Mouse (Mus musculus) forebrain, embryonic 14.5 days (tissue): ENCODE measurements around the gene Poc1b. TPM values are rescaled to one million over a fixed set of nuclear protein-coding genes. Genes with fewer than 3 reads are reported as not detected.

Source experiments
- ATAC-seq: fragments of 200-750 bp; cut with Nextera tagmentation; 2 replicates; pipeline ENCODE4 v1.8.0; 2017; ENCODE audit warnings: mild to moderate bottlenecking, moderate library complexity
- DNase-seq: peaks from one replicate; pipeline ENCODE4 v3.0.0-alpha.2; 2015; ENCODE audit warnings: low spot score
- H3K27ac ChIP-seq: fragments of 300-500 bp; sonication (generic); 2 replicates; pipeline ENCODE4 v1.5.1; 2014; ENCODE audit warnings: low read depth, mild to moderate bottlenecking, control low read depth, low read length, moderate library complexity
- H3K27me3 ChIP-seq: fragments of 300-500 bp; sonication (generic); replicated peaks from 2 replicates; pipeline ENCODE4 v1.6.1; 2014; ENCODE audit warnings: low read length, control low read depth, mixed read lengths; ENCODE audit not compliant: control insufficient read depth, insufficient read depth
- H3K36me3 ChIP-seq: fragments of 300-500 bp; sonication (generic); 2 replicates; pipeline ENCODE4 v1.6.1; 2014; ENCODE audit warnings: low read length, control low read depth; ENCODE audit not compliant: control insufficient read depth, insufficient read depth
- H3K4me1 ChIP-seq: fragments of 300-500 bp; sonication (generic); 2 replicates; pipeline ENCODE4 v1.6.1; 2014; ENCODE audit warnings: antibody characterized with exemption, low read length, control low read depth; ENCODE audit not compliant: control insufficient read depth, insufficient read depth
- H3K4me2 ChIP-seq: fragments of 300-500 bp; sonication (generic); 2 replicates; pipeline ENCODE4 v1.6.1; 2014; ENCODE audit warnings: mild to moderate bottlenecking, control low read depth, low read length
- H3K4me3 ChIP-seq: fragments of 300-500 bp; sonication (generic); 2 replicates; pipeline ENCODE4 v1.5.1; 2014; ENCODE audit warnings: low read depth, low read length, control low read depth
- H3K9ac ChIP-seq: fragments of 300-500 bp; sonication (generic); 2 replicates; pipeline ENCODE4 v1.6.1; 2014; ENCODE audit warnings: mild to moderate bottlenecking, low read length, control low read depth, moderate library complexity
- H3K9me3 ChIP-seq: fragments of 300-500 bp; sonication (generic); replicated peaks from 2 replicates; pipeline ENCODE4 v1.6.1; 2016; ENCODE audit warnings: low read length, control low read depth, mixed read lengths; ENCODE audit not compliant: control insufficient read depth
- WGBS: fragments of 180-500 bp; shearing (Covaris S2); extraction: QIAGEN DNeasy Blood & Tissue Kit; methylation state at CpG from one replicate; pipeline ENCODE4 v1.1.7; 2014; 5-methylcytosine and 5-hydroxymethylcytosine counted together
- polyA plus RNA-seq: library from polyadenylated mRNA; unstranded; fragments of >200 nt; fragmentation: Nextera tagmentation; extraction: Ambion mirVana; gene quantifications from 2 replicates; pipeline ENCODE4 v1.2.1, GENCODE M21; 2014

Gene Poc1b
- polyA plus RNA-seq, 1 experiment from 2014 or later: 20.8 TPM

GRCm38 (mm10) chr10:99200944-99201343 is 94.1 kb downstream of the Poc1b start:
- no peak overlapping the region for H3K27ac ChIP-seq
- DNase-seq: no peak

GRCm38 (mm10) chr10:99201786-99202185 is 95.0 kb downstream of the Poc1b start:
- Histone ChIP-seq H3K27ac (no peak overlapping the region), H3K4me3 (no peak overlapping the region), H3K27me3 (no peaks in the 10 kb centered on the region), H3K4me2 (no peak overlapping the region), H3K9ac (no peak overlapping the region), H3K9me3 (no peaks in the 10 kb centered on the region), H3K4me1 (peaks cover 20% of the 10 kb centered on the region), H3K36me3 (no peaks in the 10 kb centered on the region)
- DNase-seq (peak; percentile 76), ATAC-seq (no peak)
- 5% methylated on average over 1 of the region's 1 CpGs for WGBS

More at GRCm38 (mm10) chr10:99200944-99201343, 94.1 kb downstream of the Poc1b start:
- Histone ChIP-seq H3K4me3 (no peak overlapping the region), H3K9ac (no peak overlapping the region), H3K9me3 (no peaks in the 10 kb centered on the region), H3K4me2 (no peak overlapping the region), H3K4me1 (peaks cover 20% of the 10 kb centered on the region), H3K27me3 (no peaks in the 10 kb centered on the region), H3K36me3 (0 out of 2 replicates have a peak, but pooled peaks cover 1% of the 10 kb centered on the region)
- WGBS: 74% methylated on average over 5 of the region's 5 CpGs
- ATAC-seq: no peak

- ATAC-seq (no peak), DNase-seq (no peak)
- WGBS: 54% methylated on average over 8 of the region's 8 CpGs
- H3K27ac ChIP-seq: no peak overlapping the region
- peaks cover 16% of the 10 kb centered on the region for H3K4me1 ChIP-seq
- H3K4me3 ChIP-seq: no peak overlapping the region
- H3K9me3 ChIP-seq: no peaks in the 10 kb centered on the region
- H3K4me2 ChIP-seq: no peak overlapping the region
- H3K9ac ChIP-seq: no peak overlapping the region
- H3K27me3 ChIP-seq: no peaks in the 10 kb centered on the region
- no peaks in the 10 kb centered on the region for H3K36me3 ChIP-seq
Observed at GRCm38 (mm10) chr10:99202363-99202762, 95.5 kb downstream of the Poc1b start.

GRCm38 (mm10) chr10:99203163-99203562 is 96.3 kb downstream of the Poc1b start:
- WGBS: 53% methylated on average over 5 of the region's 5 CpGs
- Histone ChIP-seq H3K36me3 (no peaks in the 10 kb centered on the region), H3K9ac (no peak overlapping the region; the same call in 1 of the 2 replicates), H3K27ac (no peak overlapping the region), H3K9me3 (no peaks in the 10 kb centered on the region), H3K4me1 (peaks cover 16% of the 10 kb centered on the region), H3K4me3 (no peak overlapping the region), H3K27me3 (no peaks in the 10 kb centered on the region), H3K4me2 (peak overlapping the region; percentile 51)
- ATAC-seq: no peak
- DNase-seq: no peak

- Histone ChIP-seq H3K4me2 (peak overlapping the region; percentile 51), H3K27me3 (no peaks in the 10 kb centered on the region), H3K9me3 (no peaks in the 10 kb centered on the region), H3K36me3 (no peaks in the 10 kb centered on the region), H3K27ac (peak overlapping the region; percentile 27; the same call in 1 of the 2 replicates), H3K4me1 (peaks cover 16% of the 10 kb centered on the region), H3K4me3 (peak overlapping the region; percentile 23), H3K9ac (peak overlapping the region; percentile 46)
- DNase-seq: peak; percentile 39
- peak; percentile 52 for ATAC-seq
- 4% methylated on average over 29 of the region's 29 CpGs for WGBS
Observed at GRCm38 (mm10) chr10:99203577-99204487, 97.0 kb downstream of the Poc1b start.

- H3K36me3 ChIP-seq: no peaks in the 10 kb centered on the region
- no peak overlapping the region; the same call in 1 of the 2 replicates for H3K27ac ChIP-seq
- H3K4me3 ChIP-seq: no peak overlapping the region
- ATAC-seq (peak; percentile 30; the same call in 1 of the 2 replicates), DNase-seq (peak; percentile 18)
- H3K9ac ChIP-seq: 0 out of 2 replicates have a peak overlapping the region, but pooled peaks have one; percentile 21
- H3K27me3 ChIP-seq: no peaks in the 10 kb centered on the region
- peak overlapping the region; percentile 51 for H3K4me2 ChIP-seq
- 6% methylated on average over 11 of the region's 11 CpGs for WGBS
- no peaks in the 10 kb centered on the region for H3K9me3 ChIP-seq
- H3K4me1 ChIP-seq: peaks cover 16% of the 10 kb centered on the region
Observed at GRCm38 (mm10) chr10:99204553-99204952, 97.7 kb downstream of the Poc1b start.

GRCm38 (mm10) chr10:99207121-99207520 is 100.3 kb downstream of the Poc1b start:
- no peaks in the 10 kb centered on the region for H3K9me3 ChIP-seq
- H3K4me2 ChIP-seq: no peak overlapping the region
- H3K27ac ChIP-seq: no peak overlapping the region
- H3K36me3 ChIP-seq: no peaks in the 10 kb centered on the region
- 40% methylated on average over 2 of the region's 2 CpGs for WGBS
- no peak overlapping the region for H3K9ac ChIP-seq
- no peak for DNase-seq
- no peak overlapping the region for H3K4me3 ChIP-seq
- no peaks in the 10 kb centered on the region for H3K27me3 ChIP-seq
- peaks cover 10% of the 10 kb centered on the region for H3K4me1 ChIP-seq
- ATAC-seq: no peak

GRCm38 (mm10) chr10:99209146-99209800 is 102.4 kb downstream of the Poc1b start:
- no peak overlapping the region for H3K4me3 ChIP-seq
- H3K9me3 ChIP-seq: no peaks in the 10 kb centered on the region
- no peak overlapping the region for H3K9ac ChIP-seq
- H3K27ac ChIP-seq: no peak overlapping the region
- ATAC-seq (no peak), DNase-seq (no peak)
- H3K4me1 ChIP-seq: peaks cover 3% of the 10 kb centered on the region
- 86% methylated on average over 13 of the region's 13 CpGs for WGBS
- H3K27me3 ChIP-seq: no peaks in the 10 kb centered on the region
- H3K36me3 ChIP-seq: no peaks in the 10 kb centered on the region
- H3K4me2 ChIP-seq: no peak overlapping the region
